Mouse (Mus musculus) adrenal gland, postnatal 10 days (tissue): ENCODE measurements around the gene Sox5. TPM values are rescaled to one million over a fixed set of nuclear protein-coding genes. Genes with fewer than 3 reads are reported as not detected.

Experiments
- DNase-seq: peaks from one replicate; pipeline ENCODE4 v3.0.0; 2021; ENCODE audit warnings: mixed read lengths
- total RNA-seq, 2 experiments: library from RNA; stranded (reverse); gene quantifications; 2 replicates each; pipeline ENCODE4 v1.2.3; 2021

Sox5 gene
- total RNA-seq, 2 experiments from 2014 or later: 11.9 to 20.4 TPM

- no peak for DNase-seq
These were observed 9.4 kb downstream of the Sox5 start for GRCm38 (mm10) chr6:144772175-144772918.

- no peak for DNase-seq
These were observed 12.7 kb downstream of the Sox5 start for GRCm38 (mm10) chr6:144769060-144769459.

GRCm38 (mm10) chr6:144761902-144762301 is 19.9 kb downstream of the Sox5 start:
- DNase-seq: no peak

- DNase-seq: no peak
These were observed 22.6 kb downstream of the Sox5 start for GRCm38 (mm10) chr6:144759193-144759592.

- DNase-seq: no peak
These were observed 24.4 kb downstream of the Sox5 start for GRCm38 (mm10) chr6:144757414-144757813.

GRCm38 (mm10) chr6:144756444-144756843 is 25.3 kb downstream of the Sox5 start:
- DNase-seq: no peak

- DNase-seq: no peak
These were observed 26.5 kb downstream of the Sox5 start for GRCm38 (mm10) chr6:144755304-144755703.

- no peak for DNase-seq
These were observed 27.4 kb downstream of the Sox5 start for GRCm38 (mm10) chr6:144754366-144754765.

- DNase-seq: peak; percentile 50
These were observed 27.8 kb downstream of the Sox5 start for GRCm38 (mm10) chr6:144753963-144754296.

GRCm38 (mm10) chr6:144753225-144753962 is 28.4 kb downstream of the Sox5 start:
- no peak for DNase-seq

- DNase-seq: no peak
These were observed 30.2 kb downstream of the Sox5 start for GRCm38 (mm10) chr6:144751581-144751980.

- DNase-seq: no peak
These were observed 31.6 kb downstream of the Sox5 start for GRCm38 (mm10) chr6:144750197-144750596.

GRCm38 (mm10) chr6:144746436-144746835 is 35.3 kb downstream of the Sox5 start:
- DNase-seq: no peak

- DNase-seq: no peak
These were observed 39.2 kb downstream of the Sox5 start for GRCm38 (mm10) chr6:144742559-144742958.

- DNase-seq: no peak
These were observed 40.6 kb downstream of the Sox5 start for GRCm38 (mm10) chr6:144741080-144741655.

- DNase-seq: no peak
These were observed 41.4 kb downstream of the Sox5 start for GRCm38 (mm10) chr6:144740343-144740742.

GRCm38 (mm10) chr6:144739753-144740152 is 42.0 kb downstream of the Sox5 start:
- DNase-seq: no peak

GRCm38 (mm10) chr6:144737786-144738185 is 44.0 kb downstream of the Sox5 start:
- DNase-seq: no peak

- no peak for DNase-seq
These were observed 50.4 kb downstream of the Sox5 start for GRCm38 (mm10) chr6:144731251-144731970.

- DNase-seq: no peak
These were observed 58.1 kb downstream of the Sox5 start for GRCm38 (mm10) chr6:144723530-144724144.

- DNase-seq: no peak
These were observed 58.8 kb downstream of the Sox5 start for GRCm38 (mm10) chr6:144723024-144723423.

- DNase-seq: no peak
These were observed 60.9 kb downstream of the Sox5 start for GRCm38 (mm10) chr6:144720846-144721245.
